Mouse (Mus musculus) urinary bladder, adult 2 months (tissue): ENCODE results near the gene Trpc3. TPM values are rescaled to one million over a fixed set of nuclear protein-coding genes. Genes with fewer than 3 reads are reported as not detected.
"Not testable (repeated sequence)": the region's sequence is repeated elsewhere in the genome, so short reads cannot be mapped to it uniquely, and the experiment has no call there.

Source experiments
- DNase-seq: peaks from one replicate; pipeline ENCODE4 v3.0.0; 2022; ENCODE audit warnings: low spot score
- polyA plus RNA-seq: library from polyadenylated mRNA; depleted of rRNA; stranded (reverse); fragments of >200 nt; gene quantifications from 2 replicates; pipeline ENCODE4 v1.2.3, GENCODE M21; 2012; rRNA removed

Gene Trpc3
- polyA plus RNA-seq = 1.8 and 2.1 TPM in 2 replicates

GRCm38 (mm10) chr3:36689392-36690291 lies at the start of gene Trpc3:
Trpc3 (minus strand) TSS chr3:36690167.
- DNase-seq = no peak

- no peak for DNase-seq
Observed at GRCm38 (mm10) chr3:36738071-36738470, 48.1 kb upstream of the Trpc3 start.

DNA sequence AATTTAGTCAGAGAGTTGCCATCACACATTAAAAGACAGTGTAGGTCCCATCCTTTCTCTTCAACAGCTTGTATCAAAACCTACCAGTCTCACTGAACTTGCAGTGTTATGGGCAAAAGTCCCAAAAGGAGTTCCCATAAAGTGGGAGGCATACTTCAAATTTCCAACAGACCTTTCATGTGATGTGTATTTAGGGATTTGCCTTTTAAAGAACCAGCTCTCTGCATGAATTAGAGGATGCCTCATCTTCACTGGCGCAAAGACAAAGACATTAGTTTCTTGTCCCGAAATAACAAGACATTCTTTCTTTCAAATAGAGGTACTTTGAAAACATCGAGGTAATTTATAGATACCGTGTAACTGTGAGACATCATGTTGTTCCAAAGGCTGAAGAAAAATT lies 43.1 kb upstream of the Trpc3 start:
- DNase-seq = no peak

GRCm38 (mm10) chr3:36726545-36726944 lies 36.6 kb upstream of the Trpc3 start:
- DNase-seq = no peak

GRCm38 (mm10) chr3:36721850-36722249 lies 31.9 kb upstream of the Trpc3 start:
- no peak for DNase-seq

DNA sequence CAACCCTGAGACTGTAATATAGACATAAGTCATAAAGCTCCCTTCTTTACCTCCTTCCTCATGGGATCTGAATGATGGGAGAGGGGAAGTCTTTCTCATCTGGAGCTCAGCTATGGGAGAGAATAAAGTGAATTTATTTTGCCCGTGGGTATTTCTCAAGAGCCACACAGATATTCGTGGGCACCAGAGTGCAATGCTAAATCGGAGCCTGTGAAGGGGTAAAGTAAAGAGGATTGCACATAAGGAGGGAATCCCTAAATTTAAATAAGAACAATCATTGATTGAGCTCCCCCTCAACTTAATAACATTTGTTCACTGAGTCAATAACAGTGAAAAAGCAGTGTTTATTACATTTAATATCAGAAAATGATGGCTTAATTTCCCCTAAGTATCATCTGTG lies 19.6 kb upstream of the Trpc3 start:
- no peak for DNase-seq

DNA sequence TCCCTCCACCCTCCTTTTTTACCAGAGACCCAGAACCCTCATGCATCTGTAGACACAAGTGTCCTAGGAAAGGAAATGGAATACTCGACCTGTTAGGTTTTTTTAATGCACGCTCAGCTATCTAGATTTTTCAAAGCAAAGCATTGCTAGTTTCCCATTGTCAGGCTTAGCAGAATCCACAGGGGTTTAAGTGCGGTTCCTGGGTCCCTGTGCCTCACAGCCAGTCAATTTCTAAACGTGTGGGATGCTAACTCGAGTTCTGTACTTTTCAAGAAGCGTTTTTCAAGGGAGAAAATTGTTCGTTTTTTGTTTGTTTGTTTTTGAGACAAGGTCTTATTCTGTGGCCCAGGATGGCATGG lies 304 bp upstream of the Trpc3 start:
- DNase-seq = no peak

DNA sequence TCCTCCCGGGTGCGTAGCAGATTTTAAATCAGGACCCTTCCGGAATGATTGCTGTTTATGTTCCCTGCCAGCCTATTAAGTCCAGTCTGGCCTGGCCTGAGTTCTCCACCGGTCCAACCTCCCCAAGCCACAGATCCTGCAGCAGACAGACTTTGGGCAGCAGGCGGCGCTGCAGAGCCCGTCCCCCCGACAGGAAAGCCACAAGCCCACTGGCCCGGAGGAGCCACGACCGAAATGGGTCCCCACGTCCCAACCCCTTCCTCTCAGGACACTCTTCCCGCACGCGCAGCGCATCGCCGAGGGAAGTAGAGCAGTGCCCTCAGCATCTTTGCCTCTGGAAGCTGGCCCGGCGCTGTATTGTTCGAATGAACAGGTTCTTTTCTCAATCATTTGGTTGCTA lies 1.1 kb downstream of the Trpc3 start:
- no peak for DNase-seq

- no peak for DNase-seq
Observed at GRCm38 (mm10) chr3:36675822-36676221, 14.1 kb downstream of the Trpc3 start.

- DNase-seq = no peak
Observed at GRCm38 (mm10) chr3:36667814-36668213, 22.2 kb downstream of the Trpc3 start.

DNA sequence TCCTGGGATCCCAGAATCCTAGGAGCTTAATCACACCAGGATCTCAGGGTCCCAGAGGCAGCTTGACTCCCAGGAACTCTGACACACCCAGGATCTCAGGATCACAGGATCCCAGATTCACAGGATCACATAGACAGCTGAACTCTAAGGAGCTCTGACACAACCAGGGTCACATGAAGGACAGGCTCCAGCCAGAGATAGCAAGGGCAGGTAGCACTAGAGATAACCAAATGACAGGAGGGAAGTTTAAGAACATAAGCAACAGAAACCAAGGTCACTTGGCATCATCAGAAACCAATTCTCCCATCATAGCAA lies 44.8 kb downstream of the Trpc3 start:
- not testable (repeated sequence) for DNase-seq

DNA sequence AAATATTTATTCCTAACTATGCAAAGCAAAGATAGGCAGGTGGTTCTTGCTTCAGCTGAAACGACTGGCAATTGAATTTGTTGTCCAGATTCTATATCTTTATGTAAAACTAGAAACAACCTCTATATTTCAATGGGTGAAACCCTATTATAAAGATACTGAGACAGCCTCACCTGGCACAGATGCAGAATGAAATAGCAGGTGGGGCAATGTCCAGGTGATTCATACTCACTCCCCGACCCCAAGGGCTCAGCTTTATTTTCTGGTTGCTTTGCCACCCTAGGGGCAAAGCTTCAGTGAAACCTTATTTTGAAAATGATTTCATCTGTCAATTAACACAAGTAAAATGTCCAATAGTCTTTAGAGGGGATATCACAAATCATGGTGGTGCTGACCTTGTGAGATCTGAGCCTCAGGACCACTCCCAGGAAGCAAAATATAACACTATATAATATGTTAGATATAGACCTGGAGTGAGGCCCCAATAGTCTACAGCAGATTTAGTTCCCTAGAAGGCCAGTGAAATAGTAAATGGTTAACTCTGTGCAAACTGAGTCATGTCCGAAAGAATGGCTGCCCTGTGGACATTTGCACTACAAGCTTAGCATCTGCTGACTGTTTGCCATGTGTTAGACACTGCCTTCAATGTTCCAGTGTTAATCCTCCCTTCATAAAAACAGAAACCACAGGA lies 45.3 kb downstream of the Trpc3 start:
- DNase-seq = no peak

- no peak for DNase-seq
Observed at GRCm38 (mm10) chr3:36643354-36643753, 46.6 kb downstream of the Trpc3 start.

- DNase-seq = no peak
Observed at GRCm38 (mm10) chr3:36642736-36643135, 47.2 kb downstream of the Trpc3 start.

DNA sequence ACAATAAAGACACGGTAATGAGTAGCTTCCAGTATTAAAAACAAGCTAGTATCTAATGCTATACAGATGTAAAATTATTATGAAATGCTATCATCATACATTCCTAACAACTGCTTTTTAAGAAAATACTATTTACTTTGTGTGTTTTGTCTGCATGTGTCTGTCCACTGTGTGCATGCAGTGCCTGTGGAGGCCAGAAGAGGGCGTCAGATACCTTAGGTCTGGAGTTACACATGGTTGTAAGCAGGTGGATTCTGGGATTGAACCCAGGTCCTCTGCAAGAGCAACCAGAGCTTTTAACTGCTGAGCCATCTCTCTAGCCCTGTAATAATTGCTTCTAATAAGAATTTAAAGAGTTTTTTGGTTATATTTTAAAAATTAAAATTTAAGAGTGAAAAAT lies 49.2 kb downstream of the Trpc3 start:
- no peak for DNase-seq

DNA sequence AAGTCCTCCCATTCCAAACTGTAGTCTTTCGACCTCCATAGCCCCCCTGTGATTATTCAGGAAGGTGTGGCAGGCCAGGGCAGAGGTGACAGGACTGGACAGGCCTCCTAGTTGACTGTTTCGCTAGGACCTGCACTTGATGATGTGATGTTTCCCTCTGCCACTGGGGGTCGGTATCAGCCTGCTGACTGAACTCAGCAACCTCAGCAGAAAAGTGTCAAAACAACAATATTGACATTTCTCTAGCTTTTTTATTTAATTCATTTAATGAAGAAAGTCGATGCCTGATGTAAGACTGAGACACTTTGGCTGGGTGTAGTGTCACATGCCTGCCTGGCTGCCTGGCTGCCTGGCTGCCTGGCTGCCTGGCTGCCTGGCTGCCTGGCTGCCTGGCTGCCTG lies 54.5 kb downstream of the Trpc3 start:
- no peak for DNase-seq

DNA sequence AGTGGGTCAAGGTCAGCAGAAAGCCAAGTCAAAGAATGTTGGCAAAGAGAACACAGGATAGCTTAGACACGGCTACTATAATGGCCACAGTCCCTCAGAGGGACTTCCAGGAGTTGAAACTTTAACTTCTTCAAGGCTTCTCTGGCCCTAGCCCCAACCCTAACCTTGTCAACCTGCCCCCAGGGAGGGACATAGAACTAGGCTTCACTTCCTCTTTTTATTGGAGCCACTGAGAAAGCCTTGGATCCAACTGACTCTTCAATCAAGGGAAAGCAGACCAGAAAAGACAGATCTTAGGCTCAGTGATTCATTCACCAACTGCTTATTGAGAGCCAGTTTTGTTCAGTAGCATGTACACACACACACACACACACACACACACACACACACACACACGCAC lies 63.2 kb downstream of the Trpc3 start:
- no peak for DNase-seq

DNA sequence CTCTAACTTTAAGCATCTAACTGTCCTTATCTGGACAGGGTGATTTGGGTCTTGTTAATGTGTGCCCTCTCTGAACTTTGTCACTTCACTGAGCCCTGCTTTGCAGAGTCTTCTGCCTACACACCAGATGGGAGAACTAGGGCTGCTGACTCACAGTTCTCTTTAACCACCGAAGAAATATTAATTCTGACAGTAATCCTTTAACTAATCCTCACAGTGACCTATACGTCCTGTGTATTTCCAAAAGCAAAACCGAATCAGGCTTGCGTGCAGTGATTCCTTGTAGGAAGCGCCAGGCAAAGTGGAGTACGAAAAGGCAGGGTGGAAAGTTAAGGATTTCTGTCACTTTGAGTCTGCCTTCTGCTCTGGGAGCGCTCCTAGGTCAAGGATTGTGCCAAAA lies 71.8 kb downstream of the Trpc3 start:
- DNase-seq = no peak

DNA sequence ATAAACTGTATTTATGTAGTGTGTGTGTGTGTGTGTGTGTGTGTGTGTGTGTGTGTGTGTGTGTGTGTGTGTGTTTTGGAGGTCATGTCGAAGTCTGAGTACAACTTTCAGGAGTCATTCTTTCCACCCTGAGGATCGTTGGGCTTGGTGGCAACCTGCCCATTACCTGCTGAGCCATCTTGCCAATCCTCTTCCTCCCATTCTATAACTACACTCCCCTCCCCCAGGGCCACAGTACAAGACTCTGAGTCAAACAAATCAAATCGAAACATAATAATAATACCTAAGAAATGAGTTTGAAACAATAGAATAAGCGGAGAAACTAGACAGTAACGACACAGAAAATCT lies 76.1 kb downstream of the Trpc3 start:
- DNase-seq = no peak

DNA sequence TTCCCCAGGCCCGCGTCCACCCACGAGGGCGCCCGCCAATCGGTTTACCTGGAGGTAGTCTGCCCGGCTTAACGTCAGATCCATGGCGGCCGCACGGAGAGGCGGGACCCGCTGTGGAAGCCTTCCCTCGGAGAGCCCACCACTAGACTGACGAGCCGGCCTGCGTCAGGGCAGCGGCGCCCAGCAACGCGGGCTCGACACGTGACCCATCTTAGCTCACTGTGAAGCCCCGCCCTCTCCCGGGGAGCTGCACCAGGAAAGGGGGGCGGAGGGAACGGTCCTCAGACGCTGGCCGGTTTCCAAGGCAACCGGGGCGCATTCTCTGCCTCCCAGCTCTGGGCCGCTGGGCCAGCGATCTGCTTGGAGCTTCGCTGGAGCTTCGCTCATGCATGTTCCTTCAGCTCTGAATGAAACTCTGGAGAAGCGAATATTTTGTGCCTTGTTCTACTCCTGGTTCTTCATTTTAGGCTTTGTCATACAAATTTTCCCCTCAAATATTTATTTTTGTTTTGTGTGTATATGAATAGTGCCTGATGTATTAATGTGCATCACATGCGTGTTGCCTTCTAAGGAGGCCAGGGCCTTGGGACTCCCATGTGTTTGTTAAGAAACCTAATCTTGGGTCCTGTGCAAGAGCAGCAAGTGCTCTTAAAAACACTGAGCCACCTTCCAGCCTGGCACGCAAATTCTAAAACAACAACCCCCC lies 76.6 kb downstream of the Trpc3 start, which contains the start of gene Bbs7:
Gene Bbs7 (minus strand): TSS at position 276 of the 706 bp plus-strand sequence.
- DNase-seq = peak; percentile 71

DNA sequence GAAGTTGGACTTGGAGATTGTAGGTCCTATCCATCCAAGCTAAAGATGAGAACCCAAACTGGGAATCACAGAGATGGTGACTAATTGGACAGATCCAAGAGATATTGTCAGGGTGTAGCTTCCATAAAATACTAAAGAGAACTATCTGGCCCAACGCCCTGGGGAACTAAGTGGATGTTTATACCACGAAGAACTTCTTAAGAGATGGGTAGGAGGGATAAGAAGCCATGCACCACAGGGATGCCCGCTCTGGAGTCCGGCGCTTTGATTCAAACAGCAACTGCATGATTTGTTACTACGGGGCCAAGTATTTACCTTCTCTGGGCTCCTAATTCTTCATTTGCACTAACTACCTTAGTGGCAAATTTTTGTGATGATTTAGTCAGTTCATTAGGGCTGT lies 77.3 kb downstream of the Trpc3 start:
- no peak for DNase-seq

DNA sequence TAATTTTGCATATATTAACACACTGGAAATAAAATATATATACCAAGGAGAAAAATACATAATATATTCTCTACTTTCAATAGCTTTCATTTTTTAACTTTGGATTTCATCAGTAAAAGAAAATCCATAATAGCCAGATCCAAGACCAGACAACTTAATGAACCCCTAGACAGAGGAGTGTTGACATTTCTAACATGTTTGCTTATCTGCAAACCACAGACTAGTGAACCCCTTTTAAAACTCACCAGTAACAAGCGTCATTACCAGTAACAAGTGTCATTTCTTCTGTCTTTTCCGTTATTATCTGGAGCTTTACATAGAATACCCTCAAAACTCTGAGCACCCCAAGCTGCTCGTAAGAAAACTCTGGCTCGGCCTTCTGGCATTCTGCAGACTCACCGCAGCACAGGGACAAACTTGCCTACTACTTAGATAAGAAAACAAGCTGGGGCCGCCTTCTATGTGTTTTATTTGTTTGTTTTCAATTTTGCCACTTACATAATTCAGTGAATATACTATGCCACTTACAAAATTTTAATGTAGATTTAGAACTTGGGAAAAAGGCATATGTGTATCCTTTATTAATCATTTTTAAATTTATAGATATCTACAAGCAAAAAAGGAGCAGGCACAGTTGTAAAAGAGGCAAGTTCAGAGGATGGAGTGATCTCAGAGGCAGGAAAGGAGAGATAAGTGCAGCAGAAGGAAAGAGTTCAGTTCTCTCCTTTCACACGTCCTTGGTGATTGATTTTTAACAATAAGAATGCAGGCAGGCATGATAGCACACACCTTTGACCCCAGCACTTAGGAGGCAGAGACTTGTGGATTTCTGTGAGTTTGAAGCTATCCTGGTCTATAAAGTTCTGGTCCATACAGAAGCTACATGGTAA lies 83.8 kb downstream of the Trpc3 start:
- no peak for DNase-seq
